Mouse (Mus musculus) macrophage (primary cell): ENCODE results near the gene Ciao2b. TPM values are rescaled to one million over a fixed set of nuclear protein-coding genes. Genes with fewer than 3 reads are reported as not detected.

Experiments
- polyA plus RNA-seq: library from polyadenylated mRNA; stranded (reverse); fragments of 250-400 nt; gene quantifications from 3 replicates; pipeline ENCODE4 v1.2.4, GENCODE M21; 2018; ENCODE audit warnings: inconsistent platforms

Gene Ciao2b
- polyA plus RNA-seq, 1 experiment from 2014 or later: 34.4 TPM

Other genes with a start within 250 kb of the Ciao2b start
- gene Cmtm4, start 246.2 kb downstream of the Ciao2b start, polyA plus RNA-seq: 7.3 to 11.9 TPM (median 9.5 TPM) in 3 replicates
- 33.1 to 37.5 TPM (median 36.4 TPM) in 3 replicates for gene Dync1li2, start 198.9 kb downstream of the Ciao2b start, polyA plus RNA-seq
- not detected in 3 replicates for gene Terb1, start 132.1 kb downstream of the Ciao2b start, polyA plus RNA-seq
- 28.5 to 70.6 TPM (median 35.2 TPM) in 3 replicates for gene Nae1, start 107.3 kb downstream of the Ciao2b start, polyA plus RNA-seq
- gene Car7, start 107.3 kb downstream of the Ciao2b start, polyA plus RNA-seq: 0.32 to 0.81 TPM (median 0.33 TPM) in 3 replicates
- gene Pdp2, start 50.5 kb downstream of the Ciao2b start, polyA plus RNA-seq: 6.1 to 8.6 TPM (median 6.2 TPM) in 3 replicates
- gene Cdh16, start 17.6 kb downstream of the Ciao2b start, polyA plus RNA-seq: not detected in 3 replicates
- 2.3 to 7.2 TPM (median 2.7 TPM) in 3 replicates for gene Rrad, start 10.6 kb downstream of the Ciao2b start, polyA plus RNA-seq
- gene Ces2a, start 92.0 kb upstream of the Ciao2b start, polyA plus RNA-seq: not detected in 3 replicates
- gene Ces2b, start 189.6 kb upstream of the Ciao2b start, polyA plus RNA-seq: not detected in 3 replicates
- not detected in 3 replicates for gene Ces2c, start 205.1 kb upstream of the Ciao2b start, polyA plus RNA-seq